Mouse (Mus musculus) forebrain, embryonic 13.5 days (tissue): ENCODE measurements around the gene Trim62. TPM values are rescaled to one million over a fixed set of nuclear protein-coding genes. Genes with fewer than 3 reads are reported as not detected.
"Not testable (repeated sequence)": the region's sequence is repeated elsewhere in the genome, so short reads cannot be mapped to it uniquely, and the experiment has no call there.

ENCODE experiments used
- ATAC-seq: fragments of 200-750 bp; cut with Nextera tagmentation; 2 replicates; pipeline ENCODE4 v1.8.0; 2017
- H3K27ac ChIP-seq: fragments of 300-500 bp; sonication (generic); 2 replicates; pipeline ENCODE4 v1.5.1; 2015; ENCODE audit warnings: inconsistent platforms, mild to moderate bottlenecking, moderate library complexity
- H3K27me3 ChIP-seq: fragments of 300-500 bp; sonication (generic); 2 replicates; pipeline ENCODE4 v1.6.1; 2015; ENCODE audit warnings: mild to moderate bottlenecking, inconsistent platforms
- H3K36me3 ChIP-seq: fragments of 300-500 bp; sonication (generic); 2 replicates; pipeline ENCODE4 v1.6.1; 2015; ENCODE audit warnings: mild to moderate bottlenecking, inconsistent platforms; ENCODE audit not compliant: poor library complexity, severe bottlenecking
- H3K4me1 ChIP-seq: fragments of 300-500 bp; sonication (generic); 2 replicates; pipeline ENCODE4 v1.6.1; 2015; ENCODE audit warnings: inconsistent platforms
- H3K4me2 ChIP-seq: fragments of 300-500 bp; sonication (generic); 2 replicates; pipeline ENCODE4 v1.6.1; 2015; ENCODE audit warnings: inconsistent platforms, mild to moderate bottlenecking, moderate library complexity
- H3K4me3 ChIP-seq: fragments of 300-500 bp; sonication (generic); 2 replicates; pipeline ENCODE4 v1.5.1; 2015; ENCODE audit warnings: mild to moderate bottlenecking, inconsistent platforms
- H3K9ac ChIP-seq: fragments of 300-500 bp; sonication (generic); 2 replicates; pipeline ENCODE4 v1.6.1; 2015; ENCODE audit warnings: mild to moderate bottlenecking, inconsistent platforms
- H3K9me3 ChIP-seq: fragments of 300-500 bp; sonication (generic); replicated peaks from 2 replicates; pipeline ENCODE4 v1.6.1; 2016; ENCODE audit warnings: inconsistent platforms
- whole genome bisulfite sequencing: fragments of 180-500 bp; shearing (Covaris S2); methylation state at CpG from one replicate; pipeline ENCODE4 v1.1.7; 2015; 5-methylcytosine and 5-hydroxymethylcytosine counted together
- polyA plus RNA-seq: library from polyadenylated mRNA; unstranded; fragments of >200 nt; fragmentation: Nextera tagmentation; extraction: Ambion mirVana; gene quantifications from 2 replicates; pipeline ENCODE4 v1.2.1, GENCODE M21; 2015

Gene Trim62
- polyA plus RNA-seq, 1 experiment from 2014 or later, result 6.7 TPM

GRCm38 (mm10) chr4:128858226-128858625, 25.2 kb upstream of the Trim62 start:
- ATAC-seq, H3K9ac ChIP-seq, H3K9me3 ChIP-seq, H3K4me1 ChIP-seq, H3K4me3 ChIP-seq, H3K4me2 ChIP-seq, H3K27me3 ChIP-seq, H3K36me3 ChIP-seq, H3K27ac ChIP-seq: not testable (repeated sequence)

GRCm38 (mm10) chr4:128858878-128859277, 24.5 kb upstream of the Trim62 start:
- Histone ChIP-seq H3K9ac (no peak overlapping the region), H3K4me1 (no peaks in the 10 kb centered on the region), H3K9me3 (no peaks in the 10 kb centered on the region), H3K36me3 (no peaks in the 10 kb centered on the region), H3K4me3 (no peak overlapping the region), H3K4me2 (no peak overlapping the region), H3K27me3 (no peaks in the 10 kb centered on the region), H3K27ac (no peak overlapping the region)
- no peak for ATAC-seq
- 65% methylated on average over 4 of the region's 4 CpGs for WGBS

GRCm38 (mm10) chr4:128872992-128873391, 10.4 kb upstream of the Trim62 start:
- Histone ChIP-seq H3K36me3 (no peaks in the 10 kb centered on the region), H3K27ac (no peak overlapping the region), H3K4me3 (no peak overlapping the region), H3K4me2 (peak overlapping the region; percentile 25), H3K9me3 (no peaks in the 10 kb centered on the region), H3K27me3 (no peaks in the 10 kb centered on the region; the same call in 1 of the 2 replicates), H3K4me1 (peaks cover 14% of the 10 kb centered on the region), H3K9ac (no peak overlapping the region)
- peak; percentile 36; the same call in 1 of the 2 replicates for ATAC-seq
- WGBS, result 55% methylated on average over 19 of the region's 19 CpGs

- WGBS, result 94% methylated on average over 17 of the region's 17 CpGs
- Histone ChIP-seq H3K4me2 (no peak overlapping the region), H3K36me3 (no peaks in the 10 kb centered on the region), H3K9ac (no peak overlapping the region), H3K27me3 (no peaks in the 10 kb centered on the region; the same call in 1 of the 2 replicates), H3K9me3 (no peaks in the 10 kb centered on the region), H3K4me1 (peaks cover 25% of the 10 kb centered on the region), H3K27ac (no peak overlapping the region), H3K4me3 (no peak overlapping the region)
- ATAC-seq, result no peak
Measured at GRCm38 (mm10) chr4:128874062-128874461, 9.3 kb upstream of the Trim62 start.

GRCm38 (mm10) chr4:128875439-128875838, 7.9 kb upstream of the Trim62 start:
- Histone ChIP-seq H3K9me3 (no peaks in the 10 kb centered on the region), H3K27ac (no peak overlapping the region), H3K4me2 (no peak overlapping the region), H3K9ac (no peak overlapping the region), H3K4me3 (no peak overlapping the region), H3K36me3 (no peaks in the 10 kb centered on the region), H3K27me3 (no peaks in the 10 kb centered on the region; the same call in 1 of the 2 replicates), H3K4me1 (peaks cover 33% of the 10 kb centered on the region)
- WGBS, result 92% methylated on average over 11 of the region's 11 CpGs
- no peak for ATAC-seq

- H3K27ac ChIP-seq, result 0 out of 2 replicates have a peak overlapping the region, but pooled peaks have one; percentile 36
- H3K4me3 ChIP-seq, result no peak overlapping the region
- peaks cover 4% of the 10 kb centered on the region for H3K27me3 ChIP-seq
- no peak for ATAC-seq
- H3K9ac ChIP-seq, result no peak overlapping the region
- H3K4me2 ChIP-seq, result peak overlapping the region; percentile 12; the same call in 1 of the 2 replicates
- H3K4me1 ChIP-seq, result peaks cover 33% of the 10 kb centered on the region
- WGBS, result 7% methylated on average over 6 of the region's 6 CpGs
- H3K36me3 ChIP-seq, result no peaks in the 10 kb centered on the region
- no peaks in the 10 kb centered on the region for H3K9me3 ChIP-seq
Measured at GRCm38 (mm10) chr4:128877520-128877919, 5.9 kb upstream of the Trim62 start.

- no peak for ATAC-seq
- H3K4me2 ChIP-seq, result peak overlapping the region; percentile 32
Measured at GRCm38 (mm10) chr4:128878901-128879491, 4.4 kb upstream of the Trim62 start.

GRCm38 (mm10) chr4:128883801-128884710, 676 bp downstream of the Trim62 start:
- Histone ChIP-seq H3K36me3 (no peaks in the 10 kb centered on the region), H3K4me1 (peaks cover 50% of the 10 kb centered on the region), H3K27ac (peak overlapping the region; percentile 54), H3K9me3 (no peaks in the 10 kb centered on the region), H3K9ac (peak overlapping the region; percentile 79), H3K4me2 (peak overlapping the region; percentile 100), H3K27me3 (peaks cover 9% of the 10 kb centered on the region; the same call in 1 of the 2 replicates), H3K4me3 (peak overlapping the region; percentile 65)
- WGBS, result under 1% methylated on average over 87 of the region's 94 CpGs
- peak; percentile 54 for ATAC-seq

More at GRCm38 (mm10) chr4:128878901-128879491, 4.4 kb upstream of the Trim62 start:
- Histone ChIP-seq H3K4me1 (peaks cover 35% of the 10 kb centered on the region), H3K4me3 (no peak overlapping the region), H3K9me3 (no peaks in the 10 kb centered on the region), H3K27me3 (peaks cover 4% of the 10 kb centered on the region; the same call in 1 of the 2 replicates), H3K27ac (peak overlapping the region; percentile 32), H3K36me3 (no peaks in the 10 kb centered on the region), H3K9ac (no peak overlapping the region)
- WGBS, result 3% methylated on average over 13 of the region's 13 CpGs

- 55% methylated on average over 5 of the region's 5 CpGs for WGBS
- Histone ChIP-seq H3K4me3 (peak overlapping the region; percentile 65), H3K4me1 (peaks cover 43% of the 10 kb centered on the region), H3K27ac (no peak overlapping the region), H3K4me2 (peak overlapping the region; percentile 100), H3K27me3 (peaks cover 9% of the 10 kb centered on the region; the same call in 1 of the 2 replicates), H3K9me3 (no peaks in the 10 kb centered on the region), H3K36me3 (no peaks in the 10 kb centered on the region), H3K9ac (peak overlapping the region; percentile 79)
- peak; percentile 14; the same call in 1 of the 2 replicates for ATAC-seq
Measured at GRCm38 (mm10) chr4:128884711-128885095, 1.3 kb downstream of the Trim62 start.

- H3K27me3 ChIP-seq, result peaks cover 9% of the 10 kb centered on the region; the same call in 1 of the 2 replicates
- no peaks in the 10 kb centered on the region for H3K9me3 ChIP-seq
- H3K9ac ChIP-seq, result no peak overlapping the region
- peaks cover 42% of the 10 kb centered on the region for H3K4me1 ChIP-seq
- no peaks in the 10 kb centered on the region for H3K36me3 ChIP-seq
- 98% methylated on average over 8 of the region's 8 CpGs for WGBS
- no peak overlapping the region for H3K4me2 ChIP-seq
- no peak overlapping the region for H3K4me3 ChIP-seq
- H3K27ac ChIP-seq, result no peak overlapping the region
- no peak for ATAC-seq
Measured at GRCm38 (mm10) chr4:128885540-128885939, 2.2 kb downstream of the Trim62 start.

GRCm38 (mm10) chr4:128886571-128886970, 3.2 kb downstream of the Trim62 start:
- 49% methylated on average over 5 of the region's 5 CpGs for WGBS
- Histone ChIP-seq H3K27me3 (peaks cover 9% of the 10 kb centered on the region; the same call in 1 of the 2 replicates), H3K27ac (no peak overlapping the region), H3K9me3 (no peaks in the 10 kb centered on the region), H3K36me3 (no peaks in the 10 kb centered on the region), H3K4me1 (peaks cover 50% of the 10 kb centered on the region), H3K4me2 (peak overlapping the region; percentile 7; the same call in 1 of the 2 replicates), H3K9ac (no peak overlapping the region), H3K4me3 (no peak overlapping the region)
- no peak for ATAC-seq

- Histone ChIP-seq H3K27ac (0 out of 2 replicates have a peak overlapping the region, but pooled peaks have one; percentile 0), H3K4me3 (no peak overlapping the region), H3K27me3 (peaks cover 6% of the 10 kb centered on the region; the same call in 1 of the 2 replicates), H3K4me1 (peaks cover 50% of the 10 kb centered on the region), H3K9ac (no peak overlapping the region), H3K9me3 (no peaks in the 10 kb centered on the region), H3K36me3 (no peaks in the 10 kb centered on the region), H3K4me2 (peak overlapping the region; percentile 7; the same call in 1 of the 2 replicates)
- 70% methylated on average over 10 of the region's 10 CpGs for WGBS
- ATAC-seq, result no peak
Measured at GRCm38 (mm10) chr4:128887026-128887425, 3.6 kb downstream of the Trim62 start.
